Mouse (Mus musculus) embryonic facial prominence, embryonic 11.5 days (tissue): Measurements from ENCODE around the gene Cd101. TPM values are rescaled to one million over a fixed set of nuclear protein-coding genes. Genes with fewer than 3 reads are reported as not detected.

ENCODE experiments used
- ATAC-seq: fragments of 200-750 bp; cut with Nextera tagmentation; replicated peaks from 2 replicates; pipeline ENCODE4 v1.8.0; 2017; ENCODE audit warnings: low read depth; ENCODE audit not compliant: insufficient number of reproducible peaks, low FRiP score, low TSS enrichment
- DNase-seq: peaks from one replicate; pipeline ENCODE4 v3.0.0-alpha.2; 2015; ENCODE audit warnings: low spot score
- H3K27ac ChIP-seq: fragments of 300-500 bp; sonication (generic); replicated peaks from 2 replicates; pipeline ENCODE4 v1.5.1; 2014; ENCODE audit warnings: mild to moderate bottlenecking, low read depth, low read length, control low read depth
- H3K27me3 ChIP-seq: fragments of 300-500 bp; sonication (generic); 2 replicates; pipeline ENCODE4 v1.6.1; 2014; ENCODE audit warnings: mild to moderate bottlenecking, low read length, moderate library complexity, mixed read lengths; ENCODE audit not compliant: control insufficient read depth, insufficient read depth
- H3K36me3 ChIP-seq: fragments of 300-500 bp; sonication (generic); replicated peaks from 2 replicates; pipeline ENCODE4 v1.6.1; 2014; ENCODE audit warnings: low read depth, mild to moderate bottlenecking, low read length, moderate library complexity, mixed read lengths; ENCODE audit not compliant: control insufficient read depth, insufficient read depth
- H3K4me1 ChIP-seq: fragments of 300-500 bp; sonication (generic); 2 replicates; pipeline ENCODE4 v1.6.1; 2014; ENCODE audit warnings: low read length, mixed read lengths; ENCODE audit not compliant: control insufficient read depth, insufficient read depth
- H3K4me2 ChIP-seq: fragments of 300-500 bp; sonication (generic); 2 replicates; pipeline ENCODE4 v1.6.1; 2014; ENCODE audit warnings: low read depth, mild to moderate bottlenecking, control low read depth, low read length, moderate library complexity
- H3K4me3 ChIP-seq: fragments of 300-500 bp; sonication (generic); 2 replicates; pipeline ENCODE4 v1.5.1; 2014; ENCODE audit warnings: low read depth, low read length, control low read depth
- H3K9ac ChIP-seq: fragments of 300-500 bp; sonication (generic); replicated peaks from 2 replicates; pipeline ENCODE4 v1.6.1; 2014; ENCODE audit warnings: mild to moderate bottlenecking, control low read depth, low read length
- H3K9me3 ChIP-seq: fragments of 300-500 bp; sonication (generic); replicated peaks from 2 replicates; pipeline ENCODE4 v1.6.1; 2016; ENCODE audit warnings: mild to moderate bottlenecking, low read length, inconsistent platforms, mixed read lengths; ENCODE audit not compliant: control insufficient read depth
- WGBS: fragments of 180-500 bp; shearing (Covaris S2); extraction: QIAGEN DNeasy Blood & Tissue Kit; methylation state at CpG from one replicate; pipeline ENCODE4 v1.1.7; 2014; 5-methylcytosine and 5-hydroxymethylcytosine counted together
- polyA plus RNA-seq: library from polyadenylated mRNA; unstranded; fragments of >200 nt; fragmentation: Nextera tagmentation; extraction: Ambion mirVana; gene quantifications from 2 replicates; pipeline ENCODE4 v1.2.1, GENCODE M21; 2014

Gene Cd101
- polyA plus RNA-seq, 1 experiment from 2014 or later = not detected

GRCm38 (mm10) chr3:101036001-101036400 lies 6.6 kb upstream of the Cd101 start:
- H3K4me2 ChIP-seq = no peak overlapping the region
- no peak overlapping the region for H3K9ac ChIP-seq
- H3K27me3 ChIP-seq = no peaks in the 10 kb centered on the region
- 84% methylated on average over 2 of the region's 2 CpGs for WGBS
- no peaks in the 10 kb centered on the region for H3K4me1 ChIP-seq
- H3K27ac ChIP-seq = no peak overlapping the region
- H3K9me3 ChIP-seq = no peaks in the 10 kb centered on the region
- no peak for ATAC-seq
- no peaks in the 10 kb centered on the region; the same call in 1 of the 2 replicates for H3K36me3 ChIP-seq
- H3K4me3 ChIP-seq = no peak overlapping the region
- DNase-seq = no peak

- 88% methylated on average over 9 of the region's 9 CpGs for WGBS
- Histone ChIP-seq H3K27me3 (no peaks in the 10 kb centered on the region), H3K4me3 (no peak overlapping the region), H3K9ac (no peak overlapping the region), H3K36me3 (no peaks in the 10 kb centered on the region), H3K4me1 (no peaks in the 10 kb centered on the region), H3K9me3 (no peaks in the 10 kb centered on the region), H3K4me2 (no peak overlapping the region), H3K27ac (no peak overlapping the region)
- ATAC-seq (no peak), DNase-seq (no peak)
Observed at GRCm38 (mm10) chr3:101034509-101034908, 5.2 kb upstream of the Cd101 start.

- H3K4me1 ChIP-seq = no peaks in the 10 kb centered on the region
- 57% methylated on average over 4 of the region's 4 CpGs for WGBS
- H3K4me2 ChIP-seq = no peak overlapping the region
- H3K4me3 ChIP-seq = no peak overlapping the region
- H3K27me3 ChIP-seq = no peaks in the 10 kb centered on the region
- no peak overlapping the region for H3K9ac ChIP-seq
- H3K36me3 ChIP-seq = no peaks in the 10 kb centered on the region
- H3K9me3 ChIP-seq = no peaks in the 10 kb centered on the region
- DNase-seq = peak; percentile 17
- ATAC-seq = no peak
- H3K27ac ChIP-seq = no peak overlapping the region
Observed at GRCm38 (mm10) chr3:101033644-101034043, 4.3 kb upstream of the Cd101 start.

- peak; percentile 15 for DNase-seq
- H3K4me3 ChIP-seq = no peak overlapping the region
- H3K9ac ChIP-seq = no peak overlapping the region
- H3K36me3 ChIP-seq = no peaks in the 10 kb centered on the region
- 57% methylated on average over 7 of the region's 7 CpGs for WGBS
- no peak overlapping the region for H3K4me2 ChIP-seq
- no peaks in the 10 kb centered on the region for H3K9me3 ChIP-seq
- no peak for ATAC-seq
- H3K4me1 ChIP-seq = no peaks in the 10 kb centered on the region
- H3K27ac ChIP-seq = no peak overlapping the region
- H3K27me3 ChIP-seq = no peaks in the 10 kb centered on the region
Observed at GRCm38 (mm10) chr3:101031456-101032142, 2.2 kb upstream of the Cd101 start.

- DNase-seq (no peak), ATAC-seq (no peak)
- no peak overlapping the region for H3K27ac ChIP-seq
- H3K4me3 ChIP-seq = no peak overlapping the region
- H3K9me3 ChIP-seq = no peaks in the 10 kb centered on the region
- no peak overlapping the region for H3K4me2 ChIP-seq
- 100% methylated on average over 1 of the region's 1 CpGs for WGBS
- no peaks in the 10 kb centered on the region for H3K27me3 ChIP-seq
- H3K9ac ChIP-seq = no peak overlapping the region
- H3K36me3 ChIP-seq = no peaks in the 10 kb centered on the region
- no peaks in the 10 kb centered on the region for H3K4me1 ChIP-seq
Observed at GRCm38 (mm10) chr3:101030630-101031029, 1.3 kb upstream of the Cd101 start.

- DNase-seq = no peak
- Histone ChIP-seq H3K4me2 (no peak overlapping the region), H3K27me3 (no peaks in the 10 kb centered on the region), H3K27ac (no peak overlapping the region), H3K36me3 (no peaks in the 10 kb centered on the region), H3K4me1 (no peaks in the 10 kb centered on the region), H3K9ac (no peak overlapping the region), H3K9me3 (no peaks in the 10 kb centered on the region), H3K4me3 (no peak overlapping the region)
- ATAC-seq = no peak
- 90% methylated on average over 1 of the region's 1 CpGs for WGBS
Observed at GRCm38 (mm10) chr3:101026741-101027140, 2.6 kb downstream of the Cd101 start.

GRCm38 (mm10) chr3:101022967-101023366 lies 6.4 kb downstream of the Cd101 start:
- no peak for ATAC-seq
- Histone ChIP-seq H3K4me1 (no peaks in the 10 kb centered on the region), H3K9ac (no peak overlapping the region), H3K36me3 (no peaks in the 10 kb centered on the region), H3K4me3 (no peak overlapping the region), H3K27me3 (no peaks in the 10 kb centered on the region), H3K4me2 (no peak overlapping the region), H3K27ac (no peak overlapping the region), H3K9me3 (no peaks in the 10 kb centered on the region)
- no peak for DNase-seq
- 89% methylated on average over 6 of the region's 6 CpGs for WGBS

- 73% methylated on average over 8 of the region's 8 CpGs for WGBS
- no peaks in the 10 kb centered on the region for H3K4me1 ChIP-seq
- H3K9me3 ChIP-seq = no peaks in the 10 kb centered on the region
- H3K4me3 ChIP-seq = no peak overlapping the region
- DNase-seq = no peak
- H3K36me3 ChIP-seq = no peaks in the 10 kb centered on the region
- ATAC-seq = no peak
- H3K4me2 ChIP-seq = no peak overlapping the region
- H3K9ac ChIP-seq = no peak overlapping the region
- no peaks in the 10 kb centered on the region for H3K27me3 ChIP-seq
- H3K27ac ChIP-seq = no peak overlapping the region
Observed at GRCm38 (mm10) chr3:101021481-101022051, 7.8 kb downstream of the Cd101 start.
